Mouse (Mus musculus): ENCODE measurements around the gene Mllt10.

DNA sequence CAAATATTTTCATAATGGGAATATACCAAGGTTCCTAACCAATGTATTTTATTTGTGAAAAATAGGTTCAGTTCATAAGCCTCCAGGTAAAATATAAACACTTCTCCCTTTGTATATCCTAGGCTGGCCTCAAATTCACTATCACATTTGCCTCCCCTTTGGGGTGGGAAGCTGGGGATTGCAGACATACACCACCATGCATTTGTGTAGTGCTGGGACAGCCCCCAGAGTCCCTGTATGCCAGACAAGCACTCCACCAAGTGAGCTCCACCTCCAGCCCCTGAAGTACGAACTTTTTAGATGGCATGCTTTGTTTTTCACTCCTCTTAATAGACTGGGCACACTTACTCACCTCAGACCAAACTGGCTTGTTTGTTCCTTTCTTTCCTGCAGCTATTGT is 32.2 kb upstream of the Mllt10 start:
- TF ChIP-seq POLR2A (IDR thresholded peaks at IDR 0.05; ENCODE audit: insufficient read depth, low read depth, low read length): no peak
- TF ChIP-seq CTCF (IDR thresholded peaks at IDR 0.05; ENCODE audit: insufficient read depth, low read depth, low read length): no peak
